Mouse (Mus musculus) cerebellum, adult 11 months (tissue): ENCODE measurements around the gene Phox2a.

Experiments used
- DNase-seq: peaks from one replicate; pipeline ENCODE4 v3.0.0; 2022

Gene Phox2a

GRCm38 (mm10) chr7:101837606-101838471 is 19.7 kb downstream of the Phox2a start, which contains the start of gene Inppl1:
Gene Inppl1 (minus strand): TSS chr7:101838229.
- peak; percentile 79 for DNase-seq

- no peak for DNase-seq
Observed at GRCm38 (mm10) chr7:101844186-101844585, 26.1 kb downstream of the Phox2a start.

DNA sequence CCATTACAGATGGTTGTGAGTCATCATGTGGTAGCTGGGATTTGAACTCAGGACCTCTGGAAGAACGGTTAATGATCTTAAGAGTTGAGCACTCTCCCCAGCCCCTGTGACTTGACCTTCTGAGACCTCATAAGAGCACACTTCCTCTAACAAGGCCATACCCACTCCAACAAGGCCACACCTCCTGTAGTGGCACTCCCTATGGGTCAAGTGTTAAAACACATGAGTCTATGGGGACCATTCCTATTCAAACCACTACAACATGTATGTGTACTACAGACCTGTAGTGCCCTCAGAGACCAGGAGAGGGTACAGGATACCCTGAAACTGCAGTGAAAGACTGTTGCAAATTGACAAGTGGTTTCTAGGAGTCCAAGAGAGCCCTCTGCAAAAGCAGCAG is 29.8 kb downstream of the Phox2a start:
- no peak for DNase-seq

DNA sequence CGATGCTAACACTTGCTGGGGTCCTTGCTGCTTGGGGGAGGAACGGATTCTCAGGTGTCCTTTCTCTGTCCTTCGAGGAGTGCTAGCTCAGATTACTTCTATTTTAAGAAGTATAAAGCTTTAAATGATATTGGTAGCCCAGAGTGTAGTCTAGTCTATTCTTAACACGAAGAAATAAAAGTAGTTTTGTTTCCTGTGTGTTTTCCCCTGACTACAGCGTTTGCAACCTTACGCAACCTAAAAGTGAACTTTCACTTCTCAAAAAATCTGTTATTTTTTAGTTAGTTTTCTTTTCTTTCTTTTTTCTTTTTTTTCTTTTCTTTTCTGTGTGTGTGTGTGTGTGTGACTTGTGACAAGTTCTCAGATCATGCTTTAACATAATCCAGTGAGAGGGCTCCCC is 33.6 kb downstream of the Phox2a start:
- DNase-seq = no peak

DNA sequence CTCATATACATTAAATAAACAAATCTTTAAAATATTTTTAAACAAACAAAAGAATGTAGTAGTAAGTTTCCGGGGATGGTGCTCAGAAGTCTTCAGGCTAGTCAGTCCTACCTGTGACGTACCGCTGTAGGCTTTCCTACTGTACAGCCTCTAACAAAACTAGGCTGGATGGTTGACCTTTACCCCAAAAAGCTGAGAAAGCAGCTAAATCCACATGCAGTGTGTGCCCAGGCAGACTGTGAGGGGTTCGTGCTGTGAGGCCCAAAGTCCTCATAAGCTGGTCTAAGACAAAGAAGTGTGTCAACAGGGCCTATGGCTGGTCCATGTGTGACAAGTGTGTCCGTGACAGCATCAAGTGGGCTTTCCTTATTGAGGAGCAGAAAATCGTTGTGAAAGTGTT is 34.7 kb downstream of the Phox2a start:
- DNase-seq = no peak

DNA sequence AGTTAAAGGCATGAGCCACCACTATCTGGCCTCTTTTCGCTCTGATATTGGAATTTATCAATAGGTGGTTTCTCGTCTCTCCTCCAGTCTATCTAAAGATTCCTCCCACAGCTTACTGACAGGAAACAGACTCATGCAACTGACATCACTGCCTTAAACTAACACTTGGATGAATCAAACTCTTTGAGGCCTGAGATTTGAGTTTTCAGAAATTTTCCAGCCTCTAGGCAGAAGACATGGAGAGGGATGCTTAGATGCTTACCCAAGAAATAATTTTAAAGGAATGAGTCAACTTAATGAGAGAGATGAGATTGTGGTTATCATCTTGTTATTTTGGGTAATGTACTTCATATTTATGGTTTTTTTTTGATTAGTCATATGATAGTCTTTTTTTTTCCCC is 35.7 kb downstream of the Phox2a start:
- no peak for DNase-seq

DNA sequence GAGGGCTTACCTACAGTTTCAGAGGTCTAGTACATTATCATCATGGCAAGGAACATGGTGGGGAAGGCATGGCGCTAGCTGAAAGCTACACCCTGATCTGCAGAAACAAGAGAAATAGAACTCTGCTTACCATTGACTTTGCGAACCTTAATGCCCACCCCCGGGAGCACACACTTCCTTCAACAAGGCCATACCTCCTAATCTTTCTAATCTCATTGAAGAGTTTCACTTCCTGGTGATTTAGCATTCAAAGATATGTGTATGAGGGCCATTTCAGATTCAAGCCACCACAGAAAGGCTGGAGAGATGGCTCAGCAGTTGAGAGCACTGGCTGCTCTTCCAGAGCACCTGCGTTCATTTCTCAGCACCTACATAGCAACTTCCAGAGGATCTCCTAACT is 39.0 kb downstream of the Phox2a start, which contains the start of gene Folr2:
Gene Folr2 (minus strand): TSS at position 101 of the 400 bp plus-strand sequence.
- DNase-seq = no peak

DNA sequence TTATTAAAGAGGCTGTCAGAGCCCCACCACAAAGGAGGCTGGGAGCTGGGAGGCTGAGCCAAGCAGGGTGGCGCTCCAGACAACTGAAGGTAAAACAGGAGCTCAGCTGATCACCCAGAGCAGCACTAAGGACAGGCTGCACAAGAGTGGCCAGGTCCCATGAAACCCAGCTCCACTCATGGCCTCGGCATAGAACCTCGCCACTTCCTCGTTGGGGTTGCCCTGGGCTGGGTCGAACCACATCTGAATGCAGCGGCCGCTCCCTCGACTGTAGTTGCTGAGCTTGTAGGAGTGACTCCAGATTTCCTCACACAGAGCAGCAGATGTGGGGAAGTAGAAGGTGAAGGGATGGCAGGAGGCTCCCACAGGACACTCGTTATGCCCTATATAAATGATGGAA is 40.2 kb downstream of the Phox2a start:
- DNase-seq = no peak

- DNase-seq = no peak
Observed at GRCm38 (mm10) chr7:101860978-101861377, 42.9 kb downstream of the Phox2a start.

- DNase-seq = no peak
Observed at GRCm38 (mm10) chr7:101862291-101862690, 44.2 kb downstream of the Phox2a start.

GRCm38 (mm10) chr7:101863415-101863814 is 45.3 kb downstream of the Phox2a start, which contains the start of gene Anapc15:
Gene Anapc15 (plus strand): TSS chr7:101863715.
- DNase-seq = no peak

DNA sequence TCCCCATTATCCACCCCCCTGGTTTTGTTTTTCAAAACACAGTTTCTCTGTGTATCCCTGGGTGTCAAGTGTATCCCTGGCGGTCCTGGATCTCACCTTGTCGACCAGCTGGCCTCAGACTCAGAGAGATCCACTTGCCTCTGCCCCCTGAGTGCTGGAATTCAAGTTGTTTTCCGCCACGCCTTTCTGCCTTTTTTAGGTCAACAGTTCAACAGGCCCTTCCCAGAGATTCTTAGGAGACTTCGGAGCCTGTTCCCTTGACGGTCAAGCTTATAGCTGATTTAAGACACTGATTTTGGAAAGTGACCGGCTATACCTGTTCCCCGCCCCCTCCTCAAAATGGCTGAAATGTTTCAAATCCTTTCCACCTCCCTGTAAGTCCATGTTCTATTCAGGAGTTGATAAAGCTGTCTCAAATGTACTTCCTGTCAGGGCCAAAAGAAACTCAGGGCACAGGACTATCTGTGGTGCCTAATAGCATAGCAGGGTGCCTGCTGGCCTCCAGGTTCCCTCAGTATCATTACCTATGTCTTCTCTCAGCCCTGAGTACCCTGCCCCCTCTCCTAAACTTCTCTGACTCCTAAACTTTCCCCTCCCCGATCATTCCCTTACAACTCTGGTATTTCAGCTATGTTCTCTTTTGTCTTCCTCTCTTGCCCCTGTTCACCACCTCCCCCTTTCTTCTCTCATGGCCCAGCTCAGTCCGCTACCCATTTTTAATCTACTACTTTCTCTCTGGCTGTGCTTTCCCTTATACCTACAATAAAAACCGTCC is 48.6 kb downstream of the Phox2a start:
- no peak for DNase-seq

DNA sequence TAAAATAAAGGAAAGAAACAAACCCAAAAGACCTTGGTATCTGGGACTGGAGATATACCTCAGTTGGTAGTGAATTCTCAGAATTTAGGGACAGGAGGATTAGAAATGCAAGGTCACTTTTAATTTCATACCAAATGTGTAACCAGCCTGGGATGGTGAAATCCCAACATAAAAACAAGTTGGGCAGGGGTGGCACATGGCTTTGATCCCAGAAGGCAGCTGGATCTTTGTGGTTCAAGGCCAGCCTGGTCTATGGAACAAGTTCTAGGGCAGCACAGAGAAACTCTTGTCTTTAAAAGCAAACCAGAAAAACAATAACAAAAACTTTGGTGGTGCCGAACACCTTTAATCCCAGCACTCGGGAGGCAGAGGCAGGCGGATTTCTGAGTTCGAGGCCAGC is 49.4 kb downstream of the Phox2a start:
- no peak for DNase-seq

- no peak for DNase-seq
Observed at GRCm38 (mm10) chr7:101868241-101869162, 50.4 kb downstream of the Phox2a start.

DNA sequence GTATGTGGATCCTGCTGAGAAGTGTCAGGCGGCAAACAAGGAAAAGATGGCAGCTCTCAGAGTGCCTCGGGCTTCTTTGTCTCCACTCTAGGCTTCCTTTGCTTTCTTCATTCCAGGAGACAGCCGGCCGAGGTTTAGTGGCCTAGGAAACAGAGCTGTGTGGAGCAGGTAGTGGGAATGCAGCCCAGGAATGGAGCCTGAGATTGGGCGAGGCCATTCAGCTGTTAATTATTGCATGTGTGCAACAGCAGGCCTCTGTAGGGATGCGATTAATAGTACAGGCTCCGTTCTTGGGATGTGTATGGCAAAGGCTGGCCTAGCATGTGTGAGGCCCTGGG is 51.0 kb downstream of the Phox2a start:
- DNase-seq = no peak

DNA sequence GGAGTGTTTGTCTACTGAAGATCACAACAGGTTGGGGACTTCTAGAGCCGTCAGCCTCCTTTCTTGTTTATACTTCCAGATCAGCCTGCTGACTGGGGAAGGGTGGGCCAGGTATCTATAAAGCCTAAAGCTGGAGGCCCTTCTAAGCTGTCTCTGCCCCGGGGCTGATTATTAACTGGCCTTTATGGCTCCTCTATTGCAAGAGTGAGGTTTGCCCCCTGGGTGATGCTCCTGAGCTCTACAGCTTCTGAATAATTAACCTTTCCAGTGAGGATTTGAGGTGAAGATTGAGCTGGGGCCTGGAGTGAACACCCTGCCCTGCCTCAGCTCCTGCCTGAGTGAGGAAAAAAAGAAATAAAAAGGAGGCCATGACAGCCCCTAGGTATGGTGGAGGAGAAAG is 52.5 kb downstream of the Phox2a start, which contains the start of gene Folr1:
Gene Folr1 (minus strand): TSS at position 160 of the 400 bp plus-strand sequence.
- DNase-seq = no peak

GRCm38 (mm10) chr7:101871296-101871695 is 53.2 kb downstream of the Phox2a start:
- no peak for DNase-seq
